Mouse (Mus musculus) CH12.LX (cell line): ENCODE measurements around the gene Polr1c. TPM values are rescaled to one million over a fixed set of nuclear protein-coding genes. Genes with fewer than 3 reads are reported as not detected.

Experiments used
- DNase-seq: peaks from one replicate; pipeline ENCODE4 v3.0.0-alpha.2; 2013; ENCODE audit errors: extremely low read depth
- H3K27ac ChIP-seq: 2 replicates; pipeline ENCODE4 v1.5.1; 2012; ENCODE audit warnings: low read depth, mild to moderate bottlenecking, control low read depth, moderate library complexity; ENCODE audit not compliant: insufficient read depth
- H3K27me3 ChIP-seq: replicated peaks from 2 replicates; pipeline ENCODE3; 2012; ENCODE audit warnings: inconsistent platforms
- H3K36me3 ChIP-seq, 2 experiments: replicated peaks in 1 of 2; 2 replicates each; pipeline versions ENCODE3 to v1.6.1; 2012; ENCODE audit warnings: inconsistent platforms in 1 of 2, low read length in 1 of 2, mild to moderate bottlenecking in 1 of 2, mixed read lengths in 1 of 2, moderate library complexity in 1 of 2; ENCODE audit not compliant: control insufficient read depth in 1 of 2, insufficient read depth in 1 of 2
- H3K4me1 ChIP-seq, 2 experiments: 2 replicates each; pipeline ENCODE4 v1.6.1; 2012; ENCODE audit warnings: inconsistent platforms in 1 of 2, moderate library complexity in 1 of 2; ENCODE audit not compliant: insufficient read depth in 2 of 2, control insufficient read depth in 1 of 2
- H3K4me2 ChIP-seq: 2 replicates; pipeline ENCODE4 v1.6.1; 2012; ENCODE audit warnings: low read depth, mild to moderate bottlenecking, control low read depth; ENCODE audit not compliant: poor library complexity, insufficient read depth, severe bottlenecking
- H3K4me3 ChIP-seq, 3 experiments: fragments of 150-350 bp in 1 of 3; sonication (generic) in 1 of 3; replicated peaks in 1 of 3; 2 replicates each; pipeline versions ENCODE3 to v1.5.1; 2011 to 2012; ENCODE audit warnings: low read depth in 2 of 3, low read length in 2 of 3, mild to moderate bottlenecking in 2 of 3, moderate library complexity in 2 of 3, control low read depth in 1 of 3, improper control_type of control experiment in 1 of 3, inconsistent platforms in 1 of 3, mixed read lengths in 1 of 3; ENCODE audit not compliant: poor library complexity in 1 of 3
- H3K79me2 ChIP-seq: replicated peaks from 2 replicates; pipeline ENCODE4 v1.6.1; 2012; ENCODE audit warnings: mild to moderate bottlenecking, moderate library complexity; ENCODE audit not compliant: control insufficient read depth, poor library complexity, insufficient read depth, severe bottlenecking; ENCODE audit errors: extremely low read depth
- H3K9ac ChIP-seq: 2 replicates; pipeline ENCODE4 v1.6.1; 2012; ENCODE audit warnings: low read depth, mild to moderate bottlenecking, control low read depth, moderate library complexity; ENCODE audit not compliant: insufficient read depth
- H3K9me3 ChIP-seq: replicated peaks from 2 replicates; pipeline ENCODE3; 2012; ENCODE audit warnings: low read length, inconsistent platforms, mixed read lengths
- E2F4 ChIP-seq: IDR thresholded peaks from 2 replicates; pipeline ENCODE4 v1.6.1; 2011; ENCODE audit warnings: low read depth, low read length, improper control_type of control experiment; ENCODE audit not compliant: insufficient replicate concordance
- ELF1 ChIP-seq: IDR thresholded peaks from 2 replicates; pipeline ENCODE4 v1.6.1; 2014; ENCODE audit warnings: low read depth, mild to moderate bottlenecking, inconsistent platforms, low read length, improper control_type of control experiment
- ETS1 ChIP-seq: conservative IDR thresholded peaks from 2 replicates; pipeline ENCODE4 v1.6.1; 2012; ENCODE audit warnings: low read depth, mild to moderate bottlenecking, inconsistent platforms, low read length, improper control_type of control experiment, moderate library complexity
- GABPA ChIP-seq: IDR thresholded peaks from 2 replicates; pipeline ENCODE4 v1.6.1; 2012; ENCODE audit warnings: low read depth, low read length, improper control_type of control experiment, inconsistent platforms; ENCODE audit not compliant: insufficient replicate concordance
- HCFC1 ChIP-seq: IDR thresholded peaks from 2 replicates; pipeline ENCODE4 v1.6.1; 2012; ENCODE audit warnings: low read depth, mild to moderate bottlenecking, inconsistent platforms, low read length, improper control_type of control experiment
- JUND ChIP-seq: conservative IDR thresholded peaks from 2 replicates; pipeline ENCODE4 v1.6.1; 2011; ENCODE audit warnings: low read depth, low read length, improper control_type of control experiment
- MAZ ChIP-seq: IDR thresholded peaks from 2 replicates; pipeline ENCODE4 v1.6.1; 2012; ENCODE audit warnings: low read depth, mild to moderate bottlenecking, inconsistent platforms, low read length, improper control_type of control experiment, moderate library complexity
- MXI1 ChIP-seq: IDR thresholded peaks from 2 replicates; pipeline ENCODE4 v1.6.1; 2011; ENCODE audit warnings: mild to moderate bottlenecking, low read depth, low read length, improper control_type of control experiment
- POLR2A ChIP-seq: IDR thresholded peaks from 2 replicates; pipeline ENCODE4 v1.6.1; 2011; ENCODE audit warnings: low read depth, mild to moderate bottlenecking, improper control_type of control experiment, low read length
- POLR2AphosphoS2 ChIP-seq: IDR thresholded peaks from 2 replicates; pipeline ENCODE4 v1.6.1; 2011; ENCODE audit warnings: low read depth, low read length, improper control_type of control experiment
- TCF12 ChIP-seq: IDR thresholded peaks from 2 replicates; pipeline ENCODE4 v1.6.1; 2014; ENCODE audit warnings: low read depth, mild to moderate bottlenecking, inconsistent platforms, low read length, improper control_type of control experiment
- USF1 ChIP-seq: IDR thresholded peaks from 2 replicates; pipeline ENCODE4 v1.6.1; 2014; ENCODE audit warnings: low read depth, mild to moderate bottlenecking, inconsistent platforms, low read length, improper control_type of control experiment
- ZC3H11A ChIP-seq: IDR thresholded peaks from 2 replicates; pipeline ENCODE4 v1.6.1; 2012; ENCODE audit warnings: low read depth, mild to moderate bottlenecking, inconsistent platforms, low read length, improper control_type of control experiment
- ZKSCAN1 ChIP-seq: IDR thresholded peaks from 2 replicates; pipeline ENCODE4 v1.6.1; 2012; ENCODE audit warnings: low read depth, inconsistent platforms, low read length, improper control_type of control experiment, borderline replicate concordance
- dilution Hi-C: fragments of 300-500 bp; cut with MboI; formaldehyde crosslinking; loops from 2 replicates; pipeline ENCODE4 v1.14.3; 2020; ENCODE audit warnings: low sequenced_read_pairs; ENCODE audit not compliant: extremely low pct_unique_long_range_greater_than_20kb, extremely low pct_ligation_motif_present
- in situ Hi-C: fragments of 300-500 bp; cut with MboI; formaldehyde crosslinking; loops from 3 replicates; pipeline ENCODE4 v1.14.3; 2019; ENCODE audit warnings: low sequenced_read_pairs, low pct_ligation_motif_present, low pct_unique_long_range_greater_than_20kb, mixed read lengths
- polyA plus RNA-seq: library from polyadenylated mRNA; unstranded; fragments of >175 nt; gene quantifications from 2 replicates; pipeline ENCODE4 v1.2.1, GENCODE M21; 2012; ENCODE audit warnings: low read depth; ENCODE audit not compliant: insufficient read length
- total RNA-seq, 2 experiments: library from RNA; depleted of rRNA; stranded (reverse); fragments of 300-350 nt in 1 of 2; fragments of >200 nt in 1 of 2; gene quantifications; 2 replicates each; pipeline ENCODE4 v1.2.3; 2012 to 2014

Gene Polr1c
- total and polyA plus RNA-seq, 3 experiments, result 356 to 433 (median 367) TPM

DNA sequence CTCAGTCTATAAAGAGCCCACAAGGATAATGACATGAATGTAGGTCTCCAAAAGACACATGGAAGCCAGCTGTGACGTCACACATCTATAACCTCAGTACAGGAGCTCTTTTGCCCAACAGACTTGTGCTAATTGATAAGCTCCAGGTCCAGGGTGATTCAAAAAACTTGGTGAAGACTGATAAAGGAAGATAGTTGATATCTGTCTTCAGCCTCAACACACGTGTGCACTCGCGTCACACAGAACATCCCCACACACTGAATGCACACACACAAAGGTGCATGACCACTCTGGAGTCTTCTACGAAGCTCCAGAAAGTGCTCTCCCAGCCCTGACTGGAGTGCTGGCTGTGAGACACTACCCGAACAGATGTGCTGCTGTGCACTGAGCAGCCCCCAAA, 10.8 kb downstream of the Polr1c start:
- Histone ChIP-seq H3K9ac (no peak overlapping the region), H3K36me3 (peaks cover 85 to 88% of the 10 kb centered on the region in 2 experiments), H3K27ac (no peak overlapping the region), H3K79me2 (no peaks in the 10 kb centered on the region), H3K4me2 (no peak overlapping the region), H3K9me3 (no peaks in the 10 kb centered on the region)
- no peak for DNase-seq
- TF ChIP-seq POLR2AphosphoS2, result no peak
- no peak for TF ChIP-seq ZKSCAN1
- no peak for TF ChIP-seq ZC3H11A
- TF ChIP-seq TCF12, result no peak
- no peak for TF ChIP-seq JUND
- no peak for TF ChIP-seq HCFC1
- no peak for TF ChIP-seq ELF1
- TF ChIP-seq GABPA, result no peak
- no peak for TF ChIP-seq POLR2A
- TF ChIP-seq ETS1, result no peak
- no peak for TF ChIP-seq MXI1
- TF ChIP-seq, all 38 proteins: peak for 0
- H3K27me3 ChIP-seq, result no peaks in the 10 kb centered on the region
- no peaks in the 10 kb centered on the region for H3K4me1 ChIP-seq
- dilution Hi-C loops, result no loop called here
- in situ Hi-C loops, result loop anchor here (5.0 to 25.0 kb wide), 2 partner anchors 35 to 750 kb away; partner anchors contain the start of genes Polh and Xpo5
- no peak overlapping the region for H3K4me3 ChIP-seq

DNA sequence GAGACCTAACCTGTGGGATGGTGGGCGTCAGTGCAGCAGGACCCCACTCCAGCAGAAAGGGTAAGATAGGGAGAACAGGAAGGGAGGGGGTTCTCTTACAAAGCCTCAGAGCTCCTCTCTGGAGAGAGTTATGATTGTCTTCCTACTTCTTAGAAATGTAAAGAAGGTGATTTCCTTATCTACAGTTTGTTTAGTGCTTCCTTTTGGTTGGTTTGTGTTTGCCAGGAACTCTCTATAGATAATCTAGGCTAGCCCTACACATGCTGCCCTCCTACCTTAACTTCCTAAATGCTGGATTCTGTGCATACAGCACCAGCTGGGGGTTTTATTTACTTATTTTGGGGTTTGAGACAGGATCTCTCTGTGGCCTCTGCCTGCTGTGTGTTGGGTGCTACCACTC, 11.8 kb downstream of the Polr1c start:
- dilution Hi-C loops, result no loop called here
- no peak for DNase-seq
- no peak for TF ChIP-seq MAZ
- TF ChIP-seq ELF1, result no peak
- no peak for TF ChIP-seq E2F4
- TF ChIP-seq ZKSCAN1, result no peak
- no peak for TF ChIP-seq USF1
- TF ChIP-seq, all 38 proteins: peak for 0

More for the DNA sequence above, 11.8 kb downstream of the Polr1c start:
- Histone ChIP-seq H3K27ac (no peak overlapping the region), H3K4me1 (no peaks in the 10 kb centered on the region), H3K27me3 (no peaks in the 10 kb centered on the region), H3K4me3 (no peak overlapping the region), H3K79me2 (peaks cover 3% of the 10 kb centered on the region; the same call in 1 of the 2 replicates), H3K9ac (no peak overlapping the region), H3K36me3 (peaks cover 84 to 85% of the 10 kb centered on the region in 2 experiments), H3K4me2 (no peak overlapping the region), H3K9me3 (no peaks in the 10 kb centered on the region)
- in situ Hi-C loops, result loop anchor here (5.0 to 25.0 kb wide), 2 partner anchors 34 to 751 kb away; partner anchors contain the start of genes Polh and Xpo5
